Mouse (Mus musculus): ENCODE results near the gene Dpf1.

Gene Dpf1

DNA sequence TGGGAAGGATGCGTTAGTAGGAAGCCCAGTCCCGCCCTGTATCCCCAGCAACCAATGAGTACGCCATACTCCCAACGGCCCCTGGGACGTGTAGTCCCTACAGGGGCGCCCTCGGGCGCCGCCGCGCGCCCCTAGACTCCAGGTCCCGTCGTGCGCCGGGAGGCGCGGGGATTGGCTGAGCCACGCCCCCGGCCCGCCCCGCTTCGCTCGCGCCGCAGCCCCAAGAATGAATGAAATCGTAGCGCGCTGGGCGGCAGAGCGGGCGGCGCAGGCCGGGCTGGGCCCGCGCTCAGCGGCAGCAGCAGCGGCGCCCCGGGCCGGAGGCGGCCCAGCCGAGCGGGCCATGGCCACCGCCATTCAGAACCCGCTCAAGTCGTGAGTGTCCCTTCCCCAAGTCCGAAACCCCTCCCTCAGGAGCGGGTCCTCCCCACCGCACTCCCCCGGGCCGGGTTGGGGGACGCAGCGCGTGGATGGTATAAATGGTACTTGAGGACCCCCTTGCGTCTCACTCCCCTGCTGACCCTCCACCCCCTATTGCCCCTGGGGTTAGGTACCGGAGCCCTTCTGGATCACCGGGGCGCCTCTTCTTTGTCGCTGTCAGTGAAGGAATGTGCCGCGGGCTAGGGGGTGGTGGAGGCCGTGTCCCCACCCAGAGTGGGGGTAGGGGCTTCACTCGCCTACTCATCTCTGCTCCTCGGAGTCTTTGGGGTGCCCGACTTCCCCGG lies at the start of gene Dpf1:
Gene Dpf1 (plus strand): TSS at position 214 of the 725 bp plus-strand sequence.
- DNase-seq (ENCODE audit: low read depth, low spot score): peak; percentile 70

- no peak for DNase-seq (ENCODE audit: low read depth, low spot score)
These were observed 47.9 kb upstream of the Dpf1 start for GRCm38 (mm10) chr7:29255875-29256274.

DNA sequence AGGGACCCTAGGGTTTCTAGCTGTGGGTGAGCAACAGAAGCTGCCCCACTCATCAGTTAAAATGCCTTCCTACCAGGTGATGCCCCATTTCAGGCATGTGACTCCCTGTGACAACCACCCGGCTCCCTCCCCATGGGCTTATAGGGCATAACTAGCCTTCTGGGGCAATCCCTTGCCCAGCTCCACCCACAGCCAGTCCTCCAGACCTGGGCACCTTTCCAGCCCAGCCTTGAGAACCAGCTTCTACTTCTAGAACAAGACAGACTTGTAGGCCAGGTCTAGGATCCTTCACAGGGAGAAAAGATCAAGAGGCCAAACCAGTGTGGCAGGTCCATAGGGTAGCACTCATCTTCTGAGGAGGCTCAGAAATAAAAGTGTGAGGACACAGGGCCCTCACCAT lies 46.4 kb upstream of the Dpf1 start:
- DNase-seq (ENCODE audit: low read depth, low spot score): no peak

GRCm38 (mm10) chr7:29259781-29260730 lies 43.7 kb upstream of the Dpf1 start:
- no peak for DNase-seq (ENCODE audit: low read depth, low spot score)

DNA sequence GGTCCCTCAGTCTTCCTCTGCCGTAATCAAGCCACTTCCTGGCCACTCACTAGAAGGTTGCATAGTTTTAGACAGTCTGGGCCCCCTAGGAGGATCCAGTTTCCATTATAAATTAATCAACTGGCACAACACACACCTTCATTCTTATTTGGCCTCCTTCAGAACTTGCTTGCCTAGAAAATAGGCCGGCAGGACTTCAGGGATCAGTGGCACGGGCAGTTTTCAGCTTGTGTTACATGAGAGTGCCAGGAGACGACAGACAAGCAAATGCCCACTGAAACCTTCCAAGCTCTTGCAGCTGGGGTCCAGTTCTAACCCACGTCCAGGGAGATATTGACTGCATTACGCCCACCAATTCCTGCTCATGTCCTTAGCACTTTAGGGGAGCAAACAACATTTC lies 41.6 kb upstream of the Dpf1 start:
- no peak for DNase-seq (ENCODE audit: low read depth, low spot score)

- no peak for DNase-seq (ENCODE audit: low read depth, low spot score)
These were observed 39.9 kb upstream of the Dpf1 start for GRCm38 (mm10) chr7:29263831-29264230.

DNA sequence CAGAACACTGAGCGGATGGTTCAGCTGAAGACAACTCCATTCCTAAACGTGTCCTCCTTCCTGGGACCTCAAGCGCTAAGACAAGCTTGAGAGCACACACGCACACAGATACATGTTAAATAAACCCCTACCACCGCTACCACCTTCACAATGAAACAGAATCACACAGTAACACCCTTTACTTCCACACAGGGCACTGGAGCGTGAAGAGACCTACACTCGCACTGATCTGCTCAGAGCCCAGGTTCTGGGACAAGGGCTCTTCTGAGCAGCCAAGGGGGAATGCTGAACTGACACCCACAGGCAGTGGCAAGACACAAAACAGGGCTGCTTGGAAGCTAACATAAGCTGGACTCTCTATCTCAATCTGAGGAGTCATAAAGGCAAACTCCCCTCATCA lies 38.1 kb upstream of the Dpf1 start:
- DNase-seq (ENCODE audit: low read depth, low spot score): no peak

- no peak for DNase-seq (ENCODE audit: low read depth, low spot score)
These were observed 36.8 kb upstream of the Dpf1 start for GRCm38 (mm10) chr7:29266931-29267330.

GRCm38 (mm10) chr7:29270445-29270844 lies 33.3 kb upstream of the Dpf1 start:
- DNase-seq (ENCODE audit: low read depth, low spot score): no peak

DNA sequence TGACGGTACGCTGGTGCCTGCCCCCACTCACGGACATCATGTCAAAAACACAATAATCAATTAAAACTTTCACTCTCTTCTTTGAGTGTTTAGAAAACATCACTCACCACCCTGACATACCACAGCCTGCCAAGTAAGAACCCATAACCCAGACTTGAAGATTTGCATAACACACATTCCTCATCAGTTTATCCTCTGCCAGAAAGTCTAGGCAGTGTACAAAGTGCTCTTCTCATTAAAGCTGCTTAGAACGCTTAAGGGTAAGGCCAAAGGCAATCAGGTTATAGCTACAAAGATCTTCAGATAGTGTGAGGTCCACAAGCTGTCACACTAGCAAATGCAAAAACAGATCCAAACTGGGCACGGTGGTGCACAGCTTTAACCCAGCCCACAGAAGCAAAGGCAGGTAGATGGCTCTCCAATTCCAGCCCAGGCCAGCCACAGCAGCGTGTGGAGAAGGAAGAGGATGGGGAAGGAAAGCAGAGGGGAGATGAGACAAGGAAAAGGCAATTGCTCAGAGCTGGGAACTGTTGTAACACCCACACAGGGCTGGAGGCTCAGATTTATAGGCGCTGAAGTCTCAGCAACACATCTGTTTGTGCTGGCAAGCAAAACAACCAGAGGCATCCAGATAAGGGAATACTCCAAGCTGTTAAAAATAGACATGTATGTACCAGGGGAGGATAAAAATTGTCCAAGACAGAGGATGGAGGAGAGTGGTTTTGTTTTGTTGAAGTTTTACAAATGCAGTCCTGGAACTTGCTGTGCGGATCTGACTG lies 31.9 kb upstream of the Dpf1 start:
- no peak for DNase-seq (ENCODE audit: low read depth, low spot score)

GRCm38 (mm10) chr7:29276715-29277114 lies 27.0 kb upstream of the Dpf1 start:
- DNase-seq (ENCODE audit: low read depth, low spot score): no peak

- no peak for DNase-seq (ENCODE audit: low read depth, low spot score)
These were observed 26.2 kb upstream of the Dpf1 start for GRCm38 (mm10) chr7:29277510-29277909.

DNA sequence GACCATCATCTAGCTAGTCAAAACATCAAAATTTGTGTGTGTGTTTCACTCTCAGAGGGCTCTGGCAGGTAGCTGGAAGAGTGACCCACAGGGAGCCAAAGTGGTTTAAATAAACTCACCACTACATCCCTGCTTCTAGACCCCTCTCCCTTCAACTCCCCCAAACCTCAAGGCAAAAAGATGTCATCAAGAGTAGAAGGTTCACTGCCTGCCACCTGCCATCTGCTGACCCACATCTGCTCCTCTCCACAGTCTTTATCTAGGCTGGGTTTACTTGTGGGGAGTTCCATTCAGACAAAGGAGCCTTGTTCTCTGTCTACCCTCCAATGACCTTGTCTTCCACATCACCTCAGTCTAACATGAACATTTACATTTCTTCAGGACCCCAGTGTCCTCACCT lies 24.5 kb upstream of the Dpf1 start:
- no peak for DNase-seq (ENCODE audit: low read depth, low spot score)

- no peak for DNase-seq (ENCODE audit: low read depth, low spot score)
These were observed 23.8 kb upstream of the Dpf1 start for GRCm38 (mm10) chr7:29279924-29280323.

DNA sequence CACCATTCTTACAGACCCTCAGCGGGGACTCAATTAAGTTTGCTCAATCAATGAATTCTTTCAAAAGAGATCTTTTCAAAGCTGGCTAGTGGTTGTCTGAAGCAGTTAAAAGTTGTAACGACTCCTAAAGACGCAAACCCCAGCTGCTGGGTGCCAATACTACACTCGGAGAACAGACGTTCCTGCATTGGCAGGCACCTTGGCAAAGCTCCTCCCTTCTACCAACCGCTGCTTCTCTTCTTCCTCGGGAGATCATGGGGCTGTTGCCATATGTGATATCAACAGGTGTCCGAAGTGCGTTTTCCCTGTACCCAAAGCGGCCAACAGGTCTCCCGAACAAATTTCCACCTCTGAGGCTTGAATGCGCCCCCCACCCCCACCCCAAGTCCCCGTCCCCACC lies 22.9 kb upstream of the Dpf1 start:
- no peak for DNase-seq (ENCODE audit: low read depth, low spot score)

- no peak for DNase-seq (ENCODE audit: low read depth, low spot score)
These were observed 22.3 kb upstream of the Dpf1 start, which contains the start of gene Spint2 for GRCm38 (mm10) chr7:29281201-29282073. Spint2 (minus strand) TSS chr7:29281912.

GRCm38 (mm10) chr7:29282074-29282554 lies 21.6 kb upstream of the Dpf1 start:
- no peak for DNase-seq (ENCODE audit: low read depth, low spot score)

- no peak for DNase-seq (ENCODE audit: low read depth, low spot score)
These were observed 19.9 kb upstream of the Dpf1 start for GRCm38 (mm10) chr7:29283876-29284275.

DNA sequence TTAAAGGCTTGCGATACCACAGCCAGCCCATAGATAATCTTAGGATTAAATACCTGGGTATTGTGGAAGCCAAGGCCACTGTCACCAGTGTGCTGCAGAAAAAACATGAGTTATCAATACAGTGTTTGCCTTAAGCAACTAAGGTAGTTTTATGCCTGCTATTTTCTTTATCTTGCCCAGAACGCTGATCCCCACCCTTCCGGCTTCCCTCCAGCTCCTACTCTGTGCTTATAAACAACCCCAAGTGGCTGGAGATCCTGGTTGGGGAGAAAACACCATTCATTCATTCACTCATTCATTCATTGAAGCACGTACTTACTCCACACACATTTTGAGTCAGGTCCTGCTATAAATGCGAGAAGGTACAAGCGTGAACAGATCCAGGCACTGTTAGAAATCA lies 19.2 kb upstream of the Dpf1 start:
- no peak for DNase-seq (ENCODE audit: low read depth, low spot score)

DNA sequence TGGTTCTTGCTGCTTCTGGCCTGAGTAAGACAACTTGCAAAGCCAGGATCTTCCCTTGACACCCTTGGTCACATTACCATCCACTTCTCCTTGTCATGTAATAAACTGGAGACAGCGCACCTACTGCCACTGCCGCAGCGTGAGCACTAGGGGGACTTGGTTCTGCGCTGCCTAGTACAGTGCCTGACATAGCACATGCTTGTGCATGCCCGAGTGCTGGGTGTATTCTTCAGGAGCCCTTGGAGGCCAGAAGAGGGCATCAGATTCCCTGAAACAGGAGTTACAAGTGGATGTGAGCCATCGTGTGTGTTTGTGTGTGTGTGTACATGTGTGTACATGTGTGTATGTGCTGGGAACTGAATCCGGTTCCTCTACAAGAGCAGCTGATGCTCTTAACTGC lies 16.3 kb upstream of the Dpf1 start:
- DNase-seq (ENCODE audit: low read depth, low spot score): no peak

- DNase-seq (ENCODE audit: low read depth, low spot score): no peak
These were observed 15.7 kb upstream of the Dpf1 start for GRCm38 (mm10) chr7:29288079-29288478.

All from skeletal muscle tissue, adult 2 months (tissue).